Mouse (Mus musculus) yolk sac, embryonic 10.5 days (tissue): Measurements from ENCODE around the gene Kdm8.

Experiments used
- DNase-seq: peaks from one replicate; pipeline ENCODE4 v3.0.0-alpha.2; 2017; ENCODE audit warnings: low spot score

Gene Kdm8

GRCm38 (mm10) chr7:125503374-125504092, 59.1 kb downstream of the Kdm8 start:
- DNase-seq = no peak

GRCm38 (mm10) chr7:125504618-125505017, 60.1 kb downstream of the Kdm8 start:
- no peak for DNase-seq

DNA sequence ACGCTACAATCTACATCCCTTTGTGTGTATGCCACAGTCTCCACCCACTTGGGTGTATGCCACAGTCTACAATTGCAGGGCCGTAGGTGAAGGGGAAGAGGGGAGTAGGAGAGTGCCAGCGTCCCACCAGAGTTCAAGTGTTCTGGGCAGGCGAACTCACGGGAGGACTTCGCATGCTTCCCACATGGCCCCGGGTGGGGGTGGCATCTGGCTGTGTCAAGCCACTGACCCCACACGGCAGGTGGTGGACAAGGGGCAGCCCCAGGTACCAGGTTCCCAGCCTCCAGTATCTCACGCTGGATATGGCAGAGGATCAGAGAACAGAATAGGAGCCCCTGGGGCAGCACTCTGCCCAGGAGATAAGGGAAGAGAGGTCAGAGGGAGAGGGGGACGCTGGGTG, 61.1 kb downstream of the Kdm8 start:
- no peak for DNase-seq

GRCm38 (mm10) chr7:125507279-125507678, 62.8 kb downstream of the Kdm8 start:
- no peak for DNase-seq

GRCm38 (mm10) chr7:125511432-125511831, 67.0 kb downstream of the Kdm8 start:
- no peak for DNase-seq

DNA sequence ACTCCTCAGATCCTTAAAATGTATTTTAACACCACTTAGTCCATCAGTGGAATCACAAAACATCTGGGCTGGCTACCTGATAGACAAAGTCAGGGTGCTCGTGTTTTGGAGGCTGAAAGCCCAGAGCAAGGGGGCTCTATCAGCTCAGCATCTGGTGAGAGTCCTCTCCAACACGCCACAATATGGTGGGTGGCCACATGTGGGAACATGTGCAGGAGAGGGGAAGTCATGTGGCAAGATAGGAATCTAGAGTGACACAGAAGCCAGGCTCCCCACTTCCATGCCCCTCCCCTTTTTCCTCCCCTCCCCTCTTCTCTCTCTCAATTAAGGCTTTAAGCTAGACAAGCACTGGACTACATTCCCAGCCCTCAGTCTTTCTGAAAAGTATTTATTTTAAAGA, 67.4 kb downstream of the Kdm8 start:
- no peak for DNase-seq
